Mouse (Mus musculus): ENCODE measurements around the gene Rcsd1. TPM values are rescaled to one million over a fixed set of nuclear protein-coding genes. Genes with fewer than 3 reads are reported as not detected.
A peak's percentile ranks its signal among the peaks of the same experiment; 100 is the strongest.

Gene Rcsd1
- polyA plus RNA-seq, 1 experiment from 2014 or later = 7.1 TPM

- no peaks in the 10 kb centered on the region for H3K9me3 ChIP-seq (ENCODE audit: control insufficient read depth, low read length)
Observed at GRCm38 (mm10) chr1:165625058-165625457, 84.5 kb downstream of the Rcsd1 start.

DNA sequence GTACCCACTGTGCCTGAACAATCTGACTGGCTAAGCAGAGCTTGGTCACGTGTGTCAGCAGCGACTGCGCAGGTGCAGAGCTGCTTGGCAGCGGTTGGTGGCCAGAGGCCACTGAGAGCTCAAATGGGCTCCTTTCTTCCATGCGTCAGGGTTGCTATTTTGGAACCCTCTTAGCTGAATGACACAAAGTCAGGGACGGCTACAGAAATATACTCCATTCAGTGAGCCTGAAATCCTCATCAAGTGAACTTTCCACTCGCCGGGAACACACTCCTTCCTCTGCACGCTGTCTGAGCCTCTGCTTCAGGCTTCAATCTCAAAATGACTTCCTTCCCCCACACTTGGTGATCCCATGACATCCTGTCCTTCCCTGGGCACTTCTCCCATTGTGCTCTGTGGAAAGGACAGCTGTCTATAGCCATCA is 91.3 kb downstream of the Rcsd1 start:
- H3K27me3 ChIP-seq (ENCODE audit: control insufficient read depth, insufficient read depth, low read length) = no peaks in the 10 kb centered on the region
- H3K9ac ChIP-seq (ENCODE audit: low read length) = no peak overlapping the region
- 0 out of 2 replicates have a peak overlapping the region, but pooled peaks have one; percentile 27 for H3K27ac ChIP-seq (ENCODE audit: low read depth, low read length)
- H3K36me3 ChIP-seq (ENCODE audit: control insufficient read depth, insufficient read depth, low read length) = peaks cover 2% of the 10 kb centered on the region; the same call in 1 of the 2 replicates
- 56% methylated on average over 9 of the region's 9 CpGs for WGBS
- no peak overlapping the region for H3K4me3 ChIP-seq (ENCODE audit: low read depth, low read length)
- H3K9me3 ChIP-seq (ENCODE audit: control insufficient read depth, low read length) = no peaks in the 10 kb centered on the region
- H3K4me1 ChIP-seq (ENCODE audit: control insufficient read depth, insufficient read depth, low read length) = peaks cover 10% of the 10 kb centered on the region
- H3K4me2 ChIP-seq (ENCODE audit: low read depth) = no peak overlapping the region
- ATAC-seq (ENCODE audit: insufficient read depth, low FRiP score, low TSS enrichment) = no peak
- DNase-seq (ENCODE audit: low spot score) = no peak

More at GRCm38 (mm10) chr1:165625058-165625457, 84.5 kb downstream of the Rcsd1 start:
- Histone ChIP-seq H3K27ac (ENCODE audit: low read depth, low read length) (no peak overlapping the region), H3K4me3 (ENCODE audit: low read depth, low read length) (no peak overlapping the region), H3K9ac (ENCODE audit: low read length) (no peak overlapping the region), H3K27me3 (ENCODE audit: control insufficient read depth, insufficient read depth, low read length) (no peaks in the 10 kb centered on the region), H3K4me2 (ENCODE audit: low read depth) (no peak overlapping the region), H3K36me3 (ENCODE audit: control insufficient read depth, insufficient read depth, low read length) (no peaks in the 10 kb centered on the region), H3K4me1 (ENCODE audit: control insufficient read depth, insufficient read depth, low read length) (peaks cover 7% of the 10 kb centered on the region)
- WGBS = 86% methylated on average over 5 of the region's 5 CpGs
- DNase-seq (ENCODE audit: low spot score) (no peak), ATAC-seq (ENCODE audit: insufficient read depth, low FRiP score, low TSS enrichment) (no peak)

DNA sequence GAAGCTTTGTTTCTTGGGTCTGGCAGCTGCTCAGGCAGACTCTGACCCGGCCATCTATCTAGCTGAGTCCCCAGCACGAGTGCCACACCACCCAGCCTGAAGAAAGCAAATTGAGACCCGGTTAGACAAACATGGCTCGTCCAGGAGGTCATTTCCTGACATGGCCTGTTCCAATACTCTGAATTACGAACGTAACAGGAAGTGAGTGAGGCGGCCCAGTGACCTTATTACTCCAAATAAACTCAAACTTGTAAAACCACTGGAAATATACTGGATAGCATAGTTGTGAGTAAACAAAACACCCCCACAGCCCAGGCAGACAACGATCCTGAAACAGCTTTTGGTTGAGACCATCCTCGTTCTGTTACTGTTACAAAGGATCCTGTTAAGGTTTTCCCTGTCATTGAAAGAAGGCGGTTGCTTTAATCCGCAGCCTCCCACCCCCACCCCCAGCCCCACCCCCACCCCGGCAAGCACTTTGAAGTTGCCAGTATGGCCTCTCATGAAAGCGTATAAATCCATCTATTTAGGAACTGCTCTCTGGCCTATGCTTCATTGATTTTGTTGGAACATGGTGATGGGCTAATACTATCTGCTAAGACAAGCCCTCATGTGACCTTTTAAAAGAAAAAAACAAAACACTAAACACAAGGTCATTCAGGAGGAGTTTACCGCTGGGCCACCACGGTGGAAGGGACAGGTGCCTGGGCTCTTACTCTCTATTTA is 92.2 kb downstream of the Rcsd1 start:
- H3K27ac ChIP-seq (ENCODE audit: low read depth, low read length) = no peak overlapping the region

DNA sequence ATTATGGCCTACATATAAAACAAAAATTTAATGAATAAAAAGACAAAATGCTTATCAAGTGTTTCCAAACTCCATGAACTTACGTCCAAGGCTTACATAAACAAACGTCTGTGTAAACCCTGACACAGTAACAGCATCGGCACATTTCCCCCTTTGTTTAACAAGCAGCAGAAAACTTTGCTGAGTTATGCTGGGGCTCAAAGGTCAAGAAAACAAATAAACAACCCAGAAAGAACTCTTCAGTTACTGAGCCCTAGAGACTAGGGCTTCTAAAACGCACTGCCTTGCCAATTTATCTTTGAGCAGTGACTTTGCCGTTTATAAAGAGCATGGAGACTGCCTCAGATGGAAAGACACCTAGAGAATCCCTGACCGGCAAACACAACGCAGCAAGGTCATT is 92.9 kb downstream of the Rcsd1 start:
- Histone ChIP-seq H3K4me2 (ENCODE audit: low read depth) (no peak overlapping the region), H3K27ac (ENCODE audit: low read depth, low read length) (no peak overlapping the region), H3K9ac (ENCODE audit: low read length) (no peak overlapping the region), H3K9me3 (ENCODE audit: control insufficient read depth, low read length) (no peaks in the 10 kb centered on the region), H3K27me3 (ENCODE audit: control insufficient read depth, insufficient read depth, low read length) (no peaks in the 10 kb centered on the region), H3K36me3 (ENCODE audit: control insufficient read depth, insufficient read depth, low read length) (peaks cover 2% of the 10 kb centered on the region; the same call in 1 of the 2 replicates), H3K4me1 (ENCODE audit: control insufficient read depth, insufficient read depth, low read length) (peaks cover 10% of the 10 kb centered on the region), H3K4me3 (ENCODE audit: low read depth, low read length) (no peak overlapping the region)
- WGBS = 33% methylated on average over 7 of the region's 7 CpGs
- DNase-seq (ENCODE audit: low spot score) (no peak), ATAC-seq (ENCODE audit: insufficient read depth, low FRiP score, low TSS enrichment) (no peak)

More for the DNA sequence above, 92.2 kb downstream of the Rcsd1 start:
- Histone ChIP-seq H3K4me1 (ENCODE audit: control insufficient read depth, insufficient read depth, low read length) (peaks cover 10% of the 10 kb centered on the region), H3K27me3 (ENCODE audit: control insufficient read depth, insufficient read depth, low read length) (no peaks in the 10 kb centered on the region), H3K9me3 (ENCODE audit: control insufficient read depth, low read length) (no peaks in the 10 kb centered on the region), H3K4me2 (ENCODE audit: low read depth) (no peak overlapping the region), H3K36me3 (ENCODE audit: control insufficient read depth, insufficient read depth, low read length) (peaks cover 2% of the 10 kb centered on the region; the same call in 1 of the 2 replicates), H3K4me3 (ENCODE audit: low read depth, low read length) (no peak overlapping the region), H3K9ac (ENCODE audit: low read length) (no peak overlapping the region)
- 11% methylated on average over 15 of the region's 15 CpGs for WGBS
- ATAC-seq (ENCODE audit: insufficient read depth, low FRiP score, low TSS enrichment) = no peak
- DNase-seq (ENCODE audit: low spot score) = peak; percentile 35

DNA sequence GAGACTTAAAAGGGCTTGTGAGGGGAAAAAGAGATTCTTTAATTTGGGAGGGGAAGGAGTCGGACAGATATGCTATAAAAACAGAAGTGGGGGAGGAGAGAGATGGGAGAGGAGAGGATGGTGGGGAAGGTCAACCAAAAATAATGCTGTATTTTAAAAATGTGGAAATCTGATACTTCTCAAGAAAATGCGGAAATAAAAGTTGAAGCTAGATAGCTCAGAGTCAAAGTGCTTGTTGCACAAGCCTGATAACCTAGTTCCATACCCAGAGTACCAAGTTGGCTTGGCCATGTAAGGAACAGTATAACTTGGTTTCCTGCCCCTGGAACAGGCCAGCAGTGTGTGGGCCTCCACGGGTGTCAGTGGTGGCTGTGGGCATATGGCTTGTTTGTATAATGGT is 94.8 kb downstream of the Rcsd1 start:
- Histone ChIP-seq H3K9ac (ENCODE audit: low read length) (no peak overlapping the region), H3K27me3 (ENCODE audit: control insufficient read depth, insufficient read depth, low read length) (no peaks in the 10 kb centered on the region), H3K27ac (ENCODE audit: low read depth, low read length) (no peak overlapping the region), H3K4me2 (ENCODE audit: low read depth) (no peak overlapping the region), H3K36me3 (ENCODE audit: control insufficient read depth, insufficient read depth, low read length) (peaks cover 2% of the 10 kb centered on the region; the same call in 1 of the 2 replicates), H3K4me1 (ENCODE audit: control insufficient read depth, insufficient read depth, low read length) (peaks cover 15% of the 10 kb centered on the region), H3K4me3 (ENCODE audit: low read depth, low read length) (no peak overlapping the region), H3K9me3 (ENCODE audit: control insufficient read depth, low read length) (no peaks in the 10 kb centered on the region)
- WGBS = 98% methylated on average over 3 of the region's 3 CpGs
- no peak for DNase-seq (ENCODE audit: low spot score)
- ATAC-seq (ENCODE audit: insufficient read depth, low FRiP score, low TSS enrichment) = no peak

GRCm38 (mm10) chr1:165613926-165614325 is 95.6 kb downstream of the Rcsd1 start:
- no peak for DNase-seq (ENCODE audit: low spot score)
- Histone ChIP-seq H3K4me2 (ENCODE audit: low read depth) (no peak overlapping the region), H3K4me1 (ENCODE audit: control insufficient read depth, insufficient read depth, low read length) (peaks cover 19% of the 10 kb centered on the region), H3K9me3 (ENCODE audit: control insufficient read depth, low read length) (no peaks in the 10 kb centered on the region), H3K27me3 (ENCODE audit: control insufficient read depth, insufficient read depth, low read length) (no peaks in the 10 kb centered on the region), H3K9ac (ENCODE audit: low read length) (no peak overlapping the region), H3K27ac (ENCODE audit: low read depth, low read length) (no peak overlapping the region), H3K4me3 (ENCODE audit: low read depth, low read length) (no peak overlapping the region), H3K36me3 (ENCODE audit: control insufficient read depth, insufficient read depth, low read length) (peaks cover 2% of the 10 kb centered on the region; the same call in 1 of the 2 replicates)
- 84% methylated on average over 4 of the region's 4 CpGs for WGBS
- ATAC-seq (ENCODE audit: insufficient read depth, low FRiP score, low TSS enrichment) = no peak

DNA sequence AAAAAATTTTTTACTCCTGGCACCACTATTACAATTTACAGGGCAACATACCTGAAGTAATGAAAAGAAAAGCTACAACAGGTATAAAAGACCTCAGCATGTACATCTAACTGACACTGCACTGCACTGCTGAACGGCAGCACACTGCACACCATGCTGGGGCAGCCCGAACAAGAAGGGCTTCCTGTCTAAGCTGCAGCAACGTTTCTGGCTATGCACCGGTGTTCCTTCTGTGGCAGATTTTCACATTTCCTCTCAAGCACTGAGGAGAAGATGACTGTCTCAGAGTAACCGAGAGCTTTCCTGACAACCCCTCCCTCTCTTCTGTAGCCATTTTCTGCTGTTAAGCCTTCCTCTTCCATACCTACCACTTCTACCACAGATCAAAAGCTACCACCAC is 96.8 kb downstream of the Rcsd1 start:
- 80% methylated on average over 5 of the region's 5 CpGs for WGBS
- DNase-seq (ENCODE audit: low spot score) (no peak), ATAC-seq (ENCODE audit: insufficient read depth, low FRiP score, low TSS enrichment) (no peak)
- no peak overlapping the region for H3K27ac ChIP-seq (ENCODE audit: low read depth, low read length)
- no peaks in the 10 kb centered on the region for H3K27me3 ChIP-seq (ENCODE audit: control insufficient read depth, insufficient read depth, low read length)
- no peak overlapping the region for H3K4me2 ChIP-seq (ENCODE audit: low read depth)
- H3K4me1 ChIP-seq (ENCODE audit: control insufficient read depth, insufficient read depth, low read length) = peaks cover 12% of the 10 kb centered on the region
- H3K4me3 ChIP-seq (ENCODE audit: low read depth, low read length) = no peak overlapping the region
- no peak overlapping the region for H3K9ac ChIP-seq (ENCODE audit: low read length)
- H3K9me3 ChIP-seq (ENCODE audit: control insufficient read depth, low read length) = no peaks in the 10 kb centered on the region
- H3K36me3 ChIP-seq (ENCODE audit: control insufficient read depth, insufficient read depth, low read length) = peaks cover 5% of the 10 kb centered on the region; the same call in 1 of the 2 replicates

GRCm38 (mm10) chr1:165610321-165610999 is 99.1 kb downstream of the Rcsd1 start:
- no peaks in the 10 kb centered on the region for H3K27me3 ChIP-seq (ENCODE audit: control insufficient read depth, insufficient read depth, low read length)
- H3K4me2 ChIP-seq (ENCODE audit: low read depth) = no peak overlapping the region
- H3K4me1 ChIP-seq (ENCODE audit: control insufficient read depth, insufficient read depth, low read length) = peaks cover 9% of the 10 kb centered on the region
- H3K4me3 ChIP-seq (ENCODE audit: low read depth, low read length) = no peak overlapping the region
- DNase-seq (ENCODE audit: low spot score) (no peak), ATAC-seq (ENCODE audit: insufficient read depth, low FRiP score, low TSS enrichment) (no peak)
- H3K36me3 ChIP-seq (ENCODE audit: control insufficient read depth, insufficient read depth, low read length) = peaks cover 5% of the 10 kb centered on the region; the same call in 1 of the 2 replicates
- WGBS = 49% methylated on average over 9 of the region's 9 CpGs
- 0 out of 2 replicates have a peak overlapping the region, but pooled peaks have one; percentile 23 for H3K27ac ChIP-seq (ENCODE audit: low read depth, low read length)
- no peak overlapping the region for H3K9ac ChIP-seq (ENCODE audit: low read length)
- H3K9me3 ChIP-seq (ENCODE audit: control insufficient read depth, low read length) = no peaks in the 10 kb centered on the region
